Mouse (Mus musculus) granulocyte monocyte progenitor cell, adult 5-6 weeks (primary cell): ENCODE measurements around the gene Sec14l3. TPM values are rescaled to one million over a fixed set of nuclear protein-coding genes. Genes with fewer than 3 reads are reported as not detected.

ENCODE experiments used
- ATAC-seq: replicated peaks from 2 replicates; pipeline ENCODE4 v1.8.0; 2016; ENCODE audit warnings: mild to moderate bottlenecking, moderate TSS enrichment, inconsistent platforms; ENCODE audit not compliant: poor library complexity, severe bottlenecking
- total RNA-seq, 2 experiments: library from RNA; stranded (forward) in 1 of 2; stranded (reverse) in 1 of 2; fragments of 200-712, 200-1000 nt in 1 of 2; fragments of >200 nt in 1 of 2; fragmentation: Nextera tagmentation in 1 of 2; gene quantifications; 2 replicates each; pipeline ENCODE4 v1.2.3; 2014 to 2017

The Sec14l3 gene
- total RNA-seq, 2 experiments from 2014 or later: not detected

- ATAC-seq: peak; percentile 58; the same call in 1 of the 2 replicates
Measured at GRCm38 (mm10) chr11:4053586-4053985, 11.1 kb upstream of the Sec14l3 start.

GRCm38 (mm10) chr11:4060866-4061575 lies 3.6 kb upstream of the Sec14l3 start:
- no peak for ATAC-seq

GRCm38 (mm10) chr11:4062523-4062922 lies 2.1 kb upstream of the Sec14l3 start:
- no peak for ATAC-seq

DNA sequence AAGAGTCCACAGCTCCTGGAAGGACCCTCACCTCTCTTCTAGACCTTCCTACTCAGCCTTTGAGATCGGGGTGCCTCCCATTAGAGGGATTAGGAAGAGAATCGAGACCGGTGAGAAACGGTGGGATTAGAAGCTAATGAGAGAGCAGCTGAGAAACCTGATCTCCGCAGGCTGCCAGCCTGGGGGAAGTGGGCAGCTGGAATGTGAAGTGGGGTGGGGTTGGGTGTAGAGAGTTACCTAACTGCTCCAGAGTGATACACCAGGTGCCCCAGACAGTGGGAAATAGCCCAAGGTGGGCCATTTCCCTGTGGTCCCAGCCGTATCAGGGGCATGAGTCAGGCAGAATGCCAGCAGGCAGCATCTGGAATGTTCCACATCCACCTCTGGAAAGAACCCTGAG lies 1.7 kb upstream of the Sec14l3 start:
- no peak for ATAC-seq

DNA sequence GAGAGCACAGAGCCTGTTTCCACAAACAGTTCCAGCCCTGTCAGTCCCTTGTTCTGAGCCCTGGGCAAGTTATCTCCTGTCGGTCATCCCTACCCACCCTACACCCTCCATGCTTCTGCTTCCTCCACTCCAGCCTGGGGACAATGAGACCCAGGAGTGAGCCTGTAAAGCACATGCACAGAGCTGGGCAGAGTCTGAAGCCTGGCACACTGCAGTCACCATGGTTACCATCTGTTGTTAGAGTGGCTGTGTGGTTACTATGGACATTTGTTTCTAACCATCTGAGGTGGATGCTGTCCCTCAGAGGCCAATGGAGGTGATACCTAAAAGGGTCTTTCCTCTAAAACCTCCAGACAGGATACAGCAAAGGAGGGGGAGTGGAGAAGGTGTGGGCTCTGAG lies 5.0 kb downstream of the Sec14l3 start:
- no peak for ATAC-seq

DNA sequence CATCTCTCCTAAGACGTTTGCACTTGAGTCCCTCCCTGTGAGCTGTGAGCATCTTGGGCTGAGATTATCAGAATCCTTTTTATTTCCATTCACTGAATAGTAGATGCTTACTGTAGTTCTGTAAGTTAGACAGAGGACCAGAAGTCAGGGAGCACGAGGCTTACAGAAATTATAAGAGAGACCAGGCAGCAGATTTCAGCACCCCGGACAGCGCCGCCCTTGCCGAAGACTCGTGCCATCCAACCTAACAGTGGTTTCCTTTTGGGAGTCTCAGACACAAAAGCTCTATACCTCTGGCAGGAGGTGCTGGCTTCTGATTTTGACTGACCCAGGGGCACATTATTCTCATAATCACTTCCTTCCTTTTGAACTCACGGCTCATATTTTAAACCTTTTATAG lies 12.0 kb downstream of the Sec14l3 start:
- ATAC-seq: peak; percentile 58; the same call in 1 of the 2 replicates

DNA sequence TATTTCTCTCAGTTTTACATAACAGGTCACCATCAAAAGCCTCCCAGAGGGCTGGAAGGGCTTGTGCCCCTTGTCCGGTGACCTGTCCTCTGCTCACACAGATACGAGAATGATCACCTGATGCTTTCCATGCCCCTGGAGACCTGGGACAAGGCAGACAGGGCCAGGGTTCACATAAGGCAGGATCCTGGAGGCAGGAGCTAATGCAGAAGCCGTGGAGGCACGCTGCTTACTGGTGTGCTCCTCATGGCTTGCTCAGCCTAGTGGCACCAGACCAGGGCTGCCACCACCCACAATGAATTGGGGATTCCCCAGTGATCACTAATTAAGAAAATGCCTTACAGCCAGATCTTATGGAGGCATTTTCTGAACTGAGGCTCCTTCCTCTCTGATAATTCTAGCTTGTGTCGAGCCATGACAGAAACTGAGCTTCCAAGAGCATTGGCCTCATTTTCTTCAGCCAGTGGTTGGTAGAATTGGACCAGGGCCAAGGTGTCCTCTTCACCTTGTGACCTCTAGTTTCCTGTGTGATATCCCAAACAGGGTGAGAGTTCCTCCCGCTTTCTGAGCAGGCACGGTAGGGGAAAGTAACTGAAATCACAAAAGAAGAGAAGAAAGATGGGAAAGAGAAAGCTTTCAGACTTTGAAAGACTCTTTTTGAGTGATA lies 13.8 kb downstream of the Sec14l3 start:
- ATAC-seq: no peak

- peak; percentile 90 for ATAC-seq
Measured at GRCm38 (mm10) chr11:4080219-4080618, 15.6 kb downstream of the Sec14l3 start.

DNA sequence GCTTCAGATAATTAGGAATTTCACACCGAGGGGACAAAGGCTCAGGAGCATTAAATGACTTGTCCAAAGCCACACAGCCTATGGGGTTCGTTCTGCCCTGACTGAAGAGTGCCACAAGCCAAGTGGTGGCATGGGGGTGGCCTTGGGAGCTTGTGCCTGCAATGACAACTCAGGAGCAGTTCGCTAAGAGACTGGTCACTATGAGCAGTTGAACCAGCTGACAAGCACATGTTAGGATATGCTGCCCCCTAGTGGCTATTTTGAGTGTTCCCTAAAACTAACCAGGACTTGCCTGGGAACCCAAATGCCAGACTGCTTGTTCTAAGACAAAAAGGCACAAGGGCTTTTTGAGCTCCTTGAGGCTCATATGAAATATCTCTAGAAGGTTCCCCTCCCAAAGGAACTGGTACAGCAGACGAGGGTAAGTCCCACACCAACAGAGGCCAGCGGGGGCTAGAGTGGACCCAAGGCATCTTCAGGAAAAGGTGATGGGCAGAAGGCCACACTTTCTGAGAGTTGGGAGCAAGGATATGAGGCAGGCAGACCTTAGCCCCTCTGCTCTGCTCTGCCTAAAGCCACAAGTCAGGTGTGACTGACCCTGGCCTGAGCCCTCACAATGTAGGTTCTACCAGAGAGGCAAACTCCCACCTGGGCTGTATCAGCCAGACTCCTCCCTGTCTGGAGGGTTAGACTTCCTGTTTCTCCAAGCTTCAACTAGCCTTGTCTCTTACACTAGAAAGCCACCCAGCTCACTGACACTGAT lies 18.9 kb downstream of the Sec14l3 start:
- ATAC-seq: peak; percentile 63; the same call in 1 of the 2 replicates

DNA sequence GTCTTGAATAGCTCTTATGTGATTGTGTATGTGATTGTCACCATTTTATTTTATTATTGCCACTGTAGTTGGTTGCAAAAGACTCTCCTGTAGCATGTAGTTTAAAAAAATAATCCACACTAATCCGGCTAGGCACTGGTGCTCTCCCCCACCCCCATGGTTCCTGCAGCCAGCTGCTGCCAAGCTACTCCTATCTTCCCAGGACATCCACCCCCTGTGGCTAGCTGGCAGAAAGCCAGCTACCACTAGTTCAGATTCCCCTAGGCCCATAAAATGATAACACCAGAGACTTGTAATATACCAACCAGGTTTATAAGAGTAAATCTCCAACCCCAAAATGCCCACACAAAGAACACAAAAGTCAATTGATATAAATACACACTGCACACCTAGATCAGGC lies 21.6 kb downstream of the Sec14l3 start:
- ATAC-seq: no peak

- ATAC-seq: no peak
Measured at GRCm38 (mm10) chr11:4087267-4087666, 22.6 kb downstream of the Sec14l3 start.

- no peak for ATAC-seq
Measured at GRCm38 (mm10) chr11:4093459-4094377, 29.1 kb downstream of the Sec14l3 start.

DNA sequence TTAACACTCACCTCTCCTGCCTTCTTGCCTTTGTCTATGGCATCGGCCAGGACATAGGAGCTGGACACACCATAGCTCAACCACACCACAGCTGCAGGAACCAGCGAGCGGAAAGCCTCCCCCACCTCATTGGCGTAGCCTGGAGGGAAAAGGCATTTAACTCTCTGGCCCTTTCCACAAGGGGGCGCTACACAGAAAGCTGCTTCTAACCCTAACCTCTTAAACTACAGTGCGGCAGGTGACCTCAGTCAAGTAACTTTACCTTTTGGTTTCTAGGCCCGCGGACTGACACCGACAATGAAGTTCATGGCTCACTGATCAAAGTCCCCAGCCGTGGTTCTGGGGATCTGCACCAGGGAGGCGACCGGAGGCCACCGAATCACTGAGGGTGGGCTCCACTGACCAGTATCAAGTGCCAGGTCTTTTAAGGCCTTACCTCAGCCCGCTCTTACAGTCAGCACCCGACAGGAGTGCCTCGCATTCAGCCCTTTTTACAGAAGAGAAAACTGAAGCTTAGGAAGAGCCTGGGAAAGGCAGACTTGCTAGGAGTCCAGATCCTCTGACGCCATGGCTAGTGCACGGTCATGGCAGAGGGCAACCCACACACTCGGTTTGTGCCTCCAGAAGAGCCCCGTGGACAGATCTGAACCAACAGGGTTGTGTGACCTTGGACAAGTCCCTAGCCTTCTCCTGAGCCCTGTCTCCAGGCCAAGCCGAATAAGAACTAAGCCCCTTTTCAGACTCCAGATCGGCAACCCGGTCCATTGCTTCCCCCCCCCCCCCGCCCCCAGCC lies 29.9 kb downstream of the Sec14l3 start:
- peak; percentile 33 for ATAC-seq

GRCm38 (mm10) chr11:4095171-4096053 lies 30.8 kb downstream of the Sec14l3 start, which contains the start of gene Mtfp1:
Gene Mtfp1, minus strand, starts transcription at chr11:4095445.
- ATAC-seq: peak; percentile 21

GRCm38 (mm10) chr11:4096054-4096984 lies 31.7 kb downstream of the Sec14l3 start:
- peak; percentile 90 for ATAC-seq

- no peak for ATAC-seq
Measured at GRCm38 (mm10) chr11:4097091-4097621, 32.5 kb downstream of the Sec14l3 start.

GRCm38 (mm10) chr11:4098120-4098519 lies 33.5 kb downstream of the Sec14l3 start:
- no peak for ATAC-seq
